Mouse (Mus musculus) MEL (cell line): ENCODE results near the gene Bcl7a. TPM values are rescaled to one million over a fixed set of nuclear protein-coding genes. Genes with fewer than 3 reads are reported as not detected.

Source experiments
- DNase-seq: peaks from one replicate; pipeline ENCODE4 v3.0.0; 2011; ENCODE audit warnings: low read depth, low spot score
- H3K27ac ChIP-seq: 2 replicates; pipeline ENCODE4 v1.5.1; 2012; ENCODE audit warnings: low read depth, mild to moderate bottlenecking, control low read depth, low read length, moderate library complexity; ENCODE audit not compliant: control insufficient read depth
- H3K27me3 ChIP-seq, 2 experiments: fragments of 150-350 bp in 1 of 2; sonication (generic) in 1 of 2; 2 replicates each; pipeline ENCODE4 v1.6.1; 2012; ENCODE audit warnings: low read length in 2 of 2, mild to moderate bottlenecking in 2 of 2, improper control_type of control experiment in 1 of 2, moderate library complexity in 1 of 2; ENCODE audit not compliant: insufficient read depth in 2 of 2, control insufficient read depth in 1 of 2
- H3K36me3 ChIP-seq, 2 experiments: 2 replicates each; pipeline ENCODE4 v1.6.1; 2012 to 2014; ENCODE audit warnings: low read length in 2 of 2, improper control_type of control experiment in 1 of 2, inconsistent platforms in 1 of 2, mild to moderate bottlenecking in 1 of 2; ENCODE audit not compliant: insufficient read depth in 2 of 2, control insufficient read depth in 1 of 2
- H3K4me1 ChIP-seq, 2 experiments: fragments of 150-350 bp in 1 of 2; sonication (generic) in 1 of 2; 2 replicates each; pipeline ENCODE4 v1.6.1; 2012; ENCODE audit warnings: low read length in 2 of 2, improper control_type of control experiment in 1 of 2, mild to moderate bottlenecking in 1 of 2; ENCODE audit not compliant: insufficient read depth in 2 of 2, control insufficient read depth in 1 of 2
- H3K4me3 ChIP-seq, 2 experiments: fragments of 150-350 bp in 1 of 2; sonication (generic) in 1 of 2; 2 replicates each; pipeline ENCODE4 v1.5.1; 2012; ENCODE audit warnings: low read depth in 2 of 2, low read length in 2 of 2, mild to moderate bottlenecking in 2 of 2, moderate library complexity in 2 of 2, control low read depth in 1 of 2, improper control_type of control experiment in 1 of 2; ENCODE audit not compliant: control insufficient read depth in 1 of 2, insufficient read depth in 1 of 2
- H3K79me2 ChIP-seq: 2 replicates; pipeline ENCODE4 v1.6.1; 2012; ENCODE audit warnings: mild to moderate bottlenecking, low read length, moderate library complexity; ENCODE audit not compliant: control insufficient read depth, poor library complexity, insufficient read depth
- H3K9ac ChIP-seq: 2 replicates; pipeline ENCODE4 v1.6.1; 2012; ENCODE audit warnings: low read depth, mild to moderate bottlenecking, control low read depth, low read length, moderate library complexity; ENCODE audit not compliant: control insufficient read depth, poor library complexity, severe bottlenecking
- H3K9me3 ChIP-seq: fragments of 150-350 bp; sonication (generic); replicated peaks from 2 replicates; pipeline ENCODE4 v1.6.1; 2012; ENCODE audit warnings: mild to moderate bottlenecking, low read length, improper control_type of control experiment, moderate library complexity; ENCODE audit not compliant: insufficient read depth
- CTCF ChIP-seq, 3 experiments: IDR thresholded peaks in 2 of 3; conservative IDR thresholded peaks in 1 of 3; 2 replicates each; pipeline ENCODE4 v1.5.1; 2011 to 2012; ENCODE audit warnings: low read length in 3 of 3, low read depth in 2 of 3, mild to moderate bottlenecking in 2 of 3, improper control_type of control experiment in 1 of 3, inconsistent platforms in 1 of 3, mixed read lengths in 1 of 3, moderate library complexity in 1 of 3; ENCODE audit not compliant: control insufficient read depth in 1 of 3, insufficient read depth in 1 of 3, poor library complexity in 1 of 3, severe bottlenecking in 1 of 3
- E2F4 ChIP-seq: IDR thresholded peaks from 2 replicates; pipeline ENCODE4 v1.6.1; 2011; ENCODE audit warnings: low read depth, low read length, improper control_type of control experiment, borderline replicate concordance
- EP300 ChIP-seq, 2 experiments: IDR thresholded peaks; 2 replicates each; pipeline ENCODE4 v1.6.1; 2011; ENCODE audit warnings: improper control_type of control experiment in 2 of 2, low read length in 2 of 2, low read depth in 1 of 2, mild to moderate bottlenecking in 1 of 2
- ETS1 ChIP-seq: IDR thresholded peaks from 2 replicates; pipeline ENCODE4 v1.6.1; 2012; ENCODE audit warnings: low read depth, mild to moderate bottlenecking, inconsistent platforms, low read length, improper control_type of control experiment, moderate library complexity
- HCFC1 ChIP-seq: IDR thresholded peaks from 2 replicates; pipeline ENCODE4 v1.6.1; 2012; ENCODE audit warnings: low read depth, mild to moderate bottlenecking, inconsistent platforms, low read length, improper control_type of control experiment, moderate library complexity
- JUND ChIP-seq: IDR thresholded peaks from 2 replicates; pipeline ENCODE4 v1.6.1; 2011; ENCODE audit warnings: low read depth, mild to moderate bottlenecking, improper control_type of control experiment, low read length
- KAT2A ChIP-seq: conservative IDR thresholded peaks from 2 replicates; pipeline ENCODE4 v1.6.1; 2012; ENCODE audit warnings: low read depth, low read length, improper control_type of control experiment, inconsistent platforms
- MAFK ChIP-seq: IDR thresholded peaks from 2 replicates; pipeline ENCODE4 v1.6.1; 2011; ENCODE audit warnings: low read depth, mild to moderate bottlenecking, low read length, improper control_type of control experiment, borderline replicate concordance
- MAX ChIP-seq: IDR thresholded peaks from 2 replicates; pipeline ENCODE4 v1.6.1; 2011; ENCODE audit warnings: low read length, improper control_type of control experiment
- MEF2A ChIP-seq: IDR thresholded peaks from 2 replicates; pipeline ENCODE4 v1.6.1; 2014; ENCODE audit warnings: low read depth, mild to moderate bottlenecking, inconsistent platforms, low read length, improper control_type of control experiment; ENCODE audit not compliant: poor library complexity, insufficient replicate concordance, severe bottlenecking; ENCODE audit errors: extremely low read depth
- MXI1 ChIP-seq: IDR thresholded peaks from 2 replicates; pipeline ENCODE4 v1.6.1; 2011; ENCODE audit warnings: mild to moderate bottlenecking, low read depth, low read length, improper control_type of control experiment
- MYC ChIP-seq: IDR thresholded peaks from 2 replicates; pipeline ENCODE4 v1.6.1; 2011; ENCODE audit warnings: low read depth, mild to moderate bottlenecking, low read length, improper control_type of control experiment, moderate library complexity
- NELFE ChIP-seq: IDR thresholded peaks from 2 replicates; pipeline ENCODE4 v1.6.1; 2011; ENCODE audit warnings: low read depth, low read length, improper control_type of control experiment
- POLR2AphosphoS5 ChIP-seq: IDR thresholded peaks from 2 replicates; pipeline ENCODE4 v1.6.1; 2012; ENCODE audit warnings: low read depth, borderline replicate concordance, mild to moderate bottlenecking, inconsistent platforms, low read length, moderate library complexity, mixed read lengths
- RAD21 ChIP-seq: IDR thresholded peaks from 2 replicates; pipeline ENCODE4 v1.6.1; 2011; ENCODE audit warnings: mild to moderate bottlenecking, low read depth, low read length, improper control_type of control experiment
- RCOR1 ChIP-seq: IDR thresholded peaks from 2 replicates; pipeline ENCODE4 v1.6.1; 2012; ENCODE audit warnings: low read depth, mild to moderate bottlenecking, inconsistent platforms, low read length, improper control_type of control experiment
- SIN3A ChIP-seq: IDR thresholded peaks from 2 replicates; pipeline ENCODE4 v1.6.1; 2012; ENCODE audit warnings: low read length, improper control_type of control experiment, inconsistent platforms
- SMC3 ChIP-seq: IDR thresholded peaks from 2 replicates; pipeline ENCODE4 v1.6.1; 2011; ENCODE audit warnings: low read depth, low read length, improper control_type of control experiment
- TAL1 ChIP-seq: IDR thresholded peaks from 2 replicates; pipeline ENCODE4 v1.6.1; 2012; ENCODE audit warnings: mild to moderate bottlenecking, inconsistent platforms, low read length, moderate library complexity, mixed read lengths
- TBP ChIP-seq: IDR thresholded peaks from 2 replicates; pipeline ENCODE4 v1.8.0; 2011; ENCODE audit warnings: low read depth, low read length, improper control_type of control experiment
- USF2 ChIP-seq, 2 experiments: IDR thresholded peaks; 2 replicates each; pipeline ENCODE4 v1.6.1; 2011 to 2012; ENCODE audit warnings: improper control_type of control experiment in 2 of 2, low read length in 2 of 2, borderline replicate concordance in 1 of 2, inconsistent platforms in 1 of 2, low read depth in 1 of 2, mild to moderate bottlenecking in 1 of 2; ENCODE audit not compliant: insufficient read depth in 1 of 2
- ZKSCAN1 ChIP-seq: IDR thresholded peaks from 2 replicates; pipeline ENCODE4 v1.6.1; 2012; ENCODE audit warnings: low read depth, mild to moderate bottlenecking, inconsistent platforms, low read length, improper control_type of control experiment, moderate library complexity
- ZMIZ1 ChIP-seq: IDR thresholded peaks from 2 replicates; pipeline ENCODE4 v1.6.1; 2012; ENCODE audit warnings: low read depth, mild to moderate bottlenecking, inconsistent platforms, low read length, improper control_type of control experiment, moderate library complexity
- ZNF384 ChIP-seq: IDR thresholded peaks from 2 replicates; pipeline ENCODE4 v1.6.1; 2012; ENCODE audit warnings: low read depth, mild to moderate bottlenecking, inconsistent platforms, low read length, improper control_type of control experiment
- polyA plus RNA-seq, 2 experiments: library from polyadenylated mRNA; stranded (reverse) in 1 of 2; unstranded in 1 of 2; fragments of >175 nt in 1 of 2; fragments of >200 nt in 1 of 2; gene quantifications; 2 replicates each; pipeline versions ENCODE4 v1.2.1 to v1.2.4; 2012; ENCODE audit warnings: low replicate concordance in 2 of 2, low read depth in 1 of 2; ENCODE audit not compliant: insufficient read length in 2 of 2, insufficient read depth in 1 of 2, missing spikeins in 1 of 2
- total RNA-seq: library from RNA; depleted of rRNA; stranded (reverse); fragments of 300-350 nt; gene quantifications from 2 replicates; pipeline ENCODE4 v1.2.3, GENCODE M21; 2012

Gene Bcl7a
- total and polyA plus RNA-seq, 3 experiments: 3.5 to 11.0 TPM; not detected in 1

- H3K9me3 ChIP-seq: no peaks in the 10 kb centered on the region
- no peak overlapping the region for H3K9ac ChIP-seq
- no peak for TF ChIP-seq TAL1
- no peak for TF ChIP-seq JUND
- no peak for TF ChIP-seq ETS1
- no peak for TF ChIP-seq ZNF384
- TF ChIP-seq SMC3: peak; percentile 23; the same call in 1 of the 2 replicates
- TF ChIP-seq SIN3A: no peak
- TF ChIP-seq POLR2AphosphoS5: no peak
- peak; percentile 5 for TF ChIP-seq RAD21
- peak; percentile 18 to 50 (median 49); a peak in 5 of 6 replicates for TF ChIP-seq CTCF (IDR thresholded peaks at IDR 0.05 in 2 of 3, conservative IDR thresholded peaks at IDR 0.05 in 1 of 3; ENCODE audit: control insufficient read depth in 1 of 3, insufficient read depth in 1 of 3, low read depth in 2 of 3, low read length in 3 of 3, poor library complexity in 1 of 3, severe bottlenecking in 1 of 3)
- TF ChIP-seq TBP: no peak
- H3K27me3 ChIP-seq: no peaks in the 10 kb centered on the region
- no peak overlapping the region for H3K4me3 ChIP-seq
- peak; percentile 44 for DNase-seq
- no peaks in the 10 kb centered on the region for H3K4me1 ChIP-seq
- H3K79me2 ChIP-seq: no peaks in the 10 kb centered on the region
- no peak overlapping the region for H3K27ac ChIP-seq
- H3K36me3 ChIP-seq: no peaks in the 10 kb centered on the region
These were observed 47.3 kb upstream of the Bcl7a start for GRCm38 (mm10) chr5:123296224-123296806.

GRCm38 (mm10) chr5:123296972-123297754, 46.5 kb upstream of the Bcl7a start:
- Histone ChIP-seq H3K36me3 (no peaks in the 10 kb centered on the region), H3K27me3 (no peaks in the 10 kb centered on the region), H3K4me1 (no peaks in the 10 kb centered on the region), H3K9me3 (no peaks in the 10 kb centered on the region), H3K79me2 (no peaks in the 10 kb centered on the region), H3K27ac (no peak overlapping the region), H3K9ac (no peak overlapping the region), H3K4me3 (no peak overlapping the region)
- no peak for TF ChIP-seq NELFE
- no peak for TF ChIP-seq ZMIZ1
- no peak for TF ChIP-seq EP300 (IDR thresholded peaks at IDR 0.05; ENCODE audit: low read depth in 1 of 2, low read length in 2 of 2)
- TF ChIP-seq E2F4: no peak
- TF ChIP-seq MEF2A: no peak
- TF ChIP-seq MAFK: no peak
- no peak for TF ChIP-seq MYC
- TF ChIP-seq RCOR1: no peak
- no peak for TF ChIP-seq HCFC1
- TF ChIP-seq MXI1: no peak
- no peak for TF ChIP-seq MAX
- no peak for TF ChIP-seq USF2 (IDR thresholded peaks at IDR 0.05; ENCODE audit: borderline replicate concordance in 1 of 2, insufficient read depth in 1 of 2, low read depth in 1 of 2, low read length in 2 of 2)
- no peak for TF ChIP-seq KAT2A
- no peak for TF ChIP-seq ZKSCAN1
- DNase-seq: no peak
